8 mouse cellular contexts compared by ENCODE assay signal in the genomic region with DNA sequence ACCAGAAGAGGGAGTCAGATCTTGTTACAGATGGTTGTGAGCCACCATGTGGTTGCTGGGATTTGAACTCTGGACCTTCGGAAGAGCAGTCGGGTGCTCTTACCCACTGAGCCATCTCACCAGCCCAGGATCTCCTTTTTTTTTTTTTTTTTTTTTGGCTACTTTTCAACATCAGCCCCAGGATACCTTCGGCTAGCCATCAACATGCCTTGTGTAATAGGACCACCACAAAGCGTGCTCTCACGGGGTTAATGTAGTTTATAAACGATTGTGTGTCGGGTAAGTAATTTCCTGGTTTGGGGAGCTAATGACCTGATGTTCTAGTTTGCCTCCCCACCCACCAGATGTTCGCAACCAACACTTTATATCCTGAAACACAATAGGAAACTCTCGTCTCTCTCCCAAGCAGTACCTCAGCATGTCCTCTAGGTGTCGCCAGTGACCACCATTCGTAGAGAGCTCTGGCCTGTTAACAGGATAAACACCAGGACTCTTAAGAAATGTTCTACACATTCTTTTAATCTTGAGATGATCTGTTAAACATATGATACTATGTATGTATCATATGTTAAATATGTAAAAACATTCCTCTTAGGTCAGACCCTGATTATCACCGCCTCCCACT. TPM values are rescaled to one million over a fixed set of nuclear protein-coding genes. Genes with fewer than 3 reads are reported as not detected.
A peak's percentile ranks its signal among the peaks of the same experiment; 100 is the strongest.
DNase-seq lines count a peak whose midpoint lies in the region; ATAC-seq and TF ChIP-seq lines count a peak whose summit lies in the region.
"Had no signal": no experiment of that assay in that cellular context is flagged by ENCODE, and none has a peak within 500 bp of the region (broad histone marks: within the 10 kb centered on the region; RNA-seq: fewer than 3 reads in every experiment).

No protein-coding gene starts in this region.

- no peak for TF ChIP-seq POLR2A in heart, adult 2 months (IDR thresholded peaks at IDR 0.05; ENCODE audit: insufficient read depth, low read depth, low read length)

- no peak overlapping the region for H3K4me2 ChIP-seq in liver, embryonic 14.5 days (ENCODE audit: low read depth)
- H3K4me2 ChIP-seq in neural tube, embryonic 14.5 days (ENCODE audit: low read depth, low read length) = no peak overlapping the region
- H3K4me2 ChIP-seq: liver, embryonic 15.5 days had no signal

- peak; percentile 75; the same call in 1 of the 2 replicates for TF ChIP-seq EP300 in heart, adult 2 months (IDR thresholded peaks at IDR 0.05; ENCODE audit: insufficient read depth, low read depth, low read length)
- TF ChIP-seq EP300 in liver, embryonic 14.5 days (IDR thresholded peaks at IDR 0.05; ENCODE audit: low read depth) = no peak

- intact Hi-C loops in heart, adult 2 months (cut with DNase I) = loop anchor here (1.0 to 10.0 kb wide), 7 partner anchors 222 to 970 kb away; no protein-coding TSS in a partner anchor

- peak; percentile 62 for ATAC-seq in activated CD4-positive, CD25-positive, alpha-beta regulatory T cell, adult 4 months
- ATAC-seq in liver, embryonic 14.5 days (ENCODE audit: insufficient read depth) = no peak
- peak; percentile 61 for ATAC-seq in neural tube, embryonic 14.5 days (ENCODE audit: low read depth)

- H3K4me3 ChIP-seq in E14TG2a.4 (replicated peaks; ENCODE audit: low read length) = no peak overlapping the region
- no peak overlapping the region for H3K4me3 ChIP-seq in heart, adult 2 months
- no peak overlapping the region for H3K4me3 ChIP-seq in liver, embryonic 14.5 days (ENCODE audit: insufficient read depth in 1 of 2, low read depth in 2 of 2, low read length in 2 of 2)
- no peak overlapping the region for H3K4me3 ChIP-seq in neural tube, embryonic 14.5 days (ENCODE audit: low read depth, low read length)
- H3K4me3 ChIP-seq: liver, embryonic 15.5 days had no signal

- no peak overlapping the region for H3K27ac ChIP-seq in heart, adult 2 months
- H3K27ac ChIP-seq in liver, embryonic 14.5 days = no peak overlapping the region
- H3K27ac ChIP-seq in neural tube, embryonic 14.5 days (ENCODE audit: low read depth, low read length) = no peak overlapping the region
- H3K27ac ChIP-seq: liver, embryonic 15.5 days had no signal

- peaks cover 20% of the 10 kb centered on the region for H3K4me1 ChIP-seq in E14TG2a.4 (replicated peaks; ENCODE audit: low read depth, low read length)
- peaks cover 2% of the 10 kb centered on the region for H3K4me1 ChIP-seq in heart, adult 2 months (ENCODE audit: control insufficient read depth, insufficient read depth, low read length)
- H3K4me1 ChIP-seq in liver, embryonic 14.5 days (replicated peaks; ENCODE audit: control insufficient read depth in 2 of 2, insufficient read depth in 2 of 2, low read length in 1 of 2) = peaks cover 0 to 6% of the 10 kb centered on the region in 2 experiments; a peak in 1 of 4 replicates
- H3K4me1 ChIP-seq in neural tube, embryonic 14.5 days (ENCODE audit: control insufficient read depth, insufficient read depth, low read length) = no peaks in the 10 kb centered on the region

- peak; percentile 95 for TF ChIP-seq CTCF in E14TG2a.4 (conservative IDR thresholded peaks at IDR 0.05; ENCODE audit: low read length)
- TF ChIP-seq CTCF in heart, adult 2 months (IDR thresholded peaks at IDR 0.05) = no peak; the same call in 1 of the 2 replicates
- TF ChIP-seq CTCF in liver, embryonic 14.5 days (IDR thresholded peaks at IDR 0.05; ENCODE audit: low read depth) = peak; percentile 88

- WGBS in heart, adult 2 months = 12% methylated on average over 12 of the region's 12 CpGs
- WGBS in liver, embryonic 14.5 days (ENCODE audit: insufficient replicate concordance) = 16% methylated on average over 12 of the region's 12 CpGs
- 14% methylated on average over 12 of the region's 12 CpGs for WGBS in neural tube, embryonic 14.5 days

- peak; percentile 86 for DNase-seq in embryo, embryonic 10.5 days (ENCODE audit: low spot score)
- DNase-seq in heart, adult 2 months = peak; percentile 44 to 62
- peak; percentile 53 for DNase-seq in kidney, adult 9 months
- DNase-seq in liver, embryonic 14.5 days (ENCODE audit: low read depth in 3 of 3, low spot score in 3 of 3) = peak in 2 of 3 experiments; percentile 24 to 45

- H3K9me3 ChIP-seq in E14TG2a.4 (ENCODE audit: low read length) = no peaks in the 10 kb centered on the region
- no peaks in the 10 kb centered on the region for H3K9me3 ChIP-seq in liver, embryonic 14.5 days (ENCODE audit: control insufficient read depth, low read length)
- no peaks in the 10 kb centered on the region for H3K9me3 ChIP-seq in neural tube, embryonic 14.5 days (ENCODE audit: control insufficient read depth, low read length)
- H3K9me3 ChIP-seq: liver, embryonic 15.5 days had no signal

- no peak overlapping the region for H3K9ac ChIP-seq in heart, adult 2 months (ENCODE audit: low read depth, low read length)
- no peak overlapping the region for H3K9ac ChIP-seq in liver, embryonic 14.5 days (replicated peaks)
- H3K9ac ChIP-seq in neural tube, embryonic 14.5 days (replicated peaks; ENCODE audit: low read depth, low read length) = no peak overlapping the region
- H3K9ac ChIP-seq: liver, embryonic 15.5 days had no signal

- peaks cover 20% of the 10 kb centered on the region for H3K27me3 ChIP-seq in E14TG2a.4 (ENCODE audit: insufficient read depth, low read length)
- H3K27me3 ChIP-seq in heart, adult 2 months (ENCODE audit: control insufficient read depth, insufficient read depth, low read length) = no peaks in the 10 kb centered on the region
- no peaks in the 10 kb centered on the region for H3K27me3 ChIP-seq in liver, embryonic 14.5 days (ENCODE audit: control insufficient read depth, insufficient read depth, low read length)
- H3K27me3 ChIP-seq in neural tube, embryonic 14.5 days (ENCODE audit: control insufficient read depth, insufficient read depth, low read length) = no peaks in the 10 kb centered on the region

- no peaks in the 10 kb centered on the region for H3K79me2 ChIP-seq in heart, adult 2 months (replicated peaks; ENCODE audit: control insufficient read depth, insufficient read depth, low read length)

- H3K36me3 ChIP-seq in E14TG2a.4 (ENCODE audit: insufficient read depth, low read length) = no peaks in the 10 kb centered on the region
- no peaks in the 10 kb centered on the region for H3K36me3 ChIP-seq in heart, adult 2 months (ENCODE audit: control insufficient read depth, insufficient read depth, low read length)
- H3K36me3 ChIP-seq in liver, embryonic 14.5 days (replicated peaks; ENCODE audit: control insufficient read depth, insufficient read depth, low read depth) = no peaks in the 10 kb centered on the region
- no peaks in the 10 kb centered on the region for H3K36me3 ChIP-seq in neural tube, embryonic 14.5 days (ENCODE audit: control insufficient read depth, insufficient read depth, low read length)
- H3K36me3 ChIP-seq: liver, embryonic 15.5 days had no signal

RNA-seq across cellular contexts. Expression of gene Nrbf2, which starts 29.8 kb away (rescaled TPM):
- polyA plus RNA-seq in activated CD4-positive, CD25-positive, alpha-beta regulatory T cell, adult 4 months (2017; shearing (Covaris generic)) = 10 to 100 TPM; 29.0 to 29.4 TPM
- 1 to 10 TPM; 5.4 to 8.7 TPM for total RNA-seq in heart, adult 2 months (2021)
- polyA plus RNA-seq in heart, adult 2 months (2012; rRNA removed) = 3.7 and 6.1 TPM in 2 replicates
- polyA plus RNA-seq in liver, embryonic 14.5 days (2012; rRNA removed) = 3.4 and 5.5 TPM in 2 replicates
- polyA plus RNA-seq in liver, embryonic 14.5 days (2014; fragmentation: Nextera tagmentation; extraction: Ambion mirVana) = 15.0 and 15.5 TPM in 2 replicates
- polyA plus RNA-seq in neural tube, embryonic 14.5 days (2014; fragmentation: Nextera tagmentation; extraction: Ambion mirVana) = 37.0 and 44.7 TPM in 2 replicates

Comparison
In these comparisons a context has a peak if more than half of its experiments do, and no peak if none do; other contexts are left out.
1. DNase-seq: peak in every context shown above with its lines; median percentile 86 in embryo, embryonic 10.5 days; 53 in heart, adult 2 months; 53 in kidney, adult 9 months; 34 in liver, embryonic 14.5 days.